Mouse (Mus musculus) myocyte (in vitro differentiated cells): ENCODE data around the gene Neurl1b.

ENCODE experiments used
- E2F4 ChIP-seq: IDR thresholded peaks from one replicate; pipeline ENCODE4 v1.6.1; 2011; ENCODE audit warnings: mild to moderate bottlenecking, control low read depth, moderate library complexity; ENCODE audit not compliant: insufficient read depth
- POLR2A ChIP-seq: IDR thresholded peaks from one replicate; pipeline ENCODE4 v1.6.1; 2011; ENCODE audit warnings: low read depth, mild to moderate bottlenecking, control low read depth, moderate library complexity; ENCODE audit not compliant: insufficient read length

GRCm38 (mm10) chr17:26396765-26397164 is 17.9 kb upstream of the Neurl1b start:
- TF ChIP-seq E2F4 (no peak), POLR2A (no peak)
